Mouse (Mus musculus): ENCODE results near the gene 4933427I04Rik. TPM values are rescaled to one million over a fixed set of nuclear protein-coding genes. Genes with fewer than 3 reads are reported as not detected.

The 4933427I04Rik gene
- total RNA-seq, 2 experiments from 2014 or later = not detected

Other genes with a start within 250 kb of the 4933427I04Rik start
- 177 and 188 TPM in 2 replicates for gene Macf1, start 175.3 kb upstream of the 4933427I04Rik start, total RNA-seq (2015; ENCODE audit: low replicate concordance)
- 182 and 227 TPM in 2 replicates for gene Macf1, start 175.3 kb upstream of the 4933427I04Rik start, total RNA-seq (2017; ENCODE audit: low replicate concordance)
- 42.2 and 111 TPM in 2 replicates for gene Ndufs5, start 141.5 kb upstream of the 4933427I04Rik start, total RNA-seq (2015; ENCODE audit: low replicate concordance)
- gene Ndufs5, start 141.5 kb upstream of the 4933427I04Rik start, total RNA-seq (2017; ENCODE audit: low replicate concordance) = 30.5 TPM in 1 of 2 replicates, not detected in the other
- 25.6 and 27.7 TPM in 2 replicates for gene Akirin1, start 109.3 kb upstream of the 4933427I04Rik start, total RNA-seq (2015; ENCODE audit: low replicate concordance)
- 5.9 and 20.9 TPM in 2 replicates for gene Akirin1, start 109.3 kb upstream of the 4933427I04Rik start, total RNA-seq (2017; ENCODE audit: low replicate concordance)
- not detected in 2 replicates for gene Rhbdl2, start 71.8 kb upstream of the 4933427I04Rik start, total RNA-seq (2015; ENCODE audit: low replicate concordance)
- gene Rhbdl2, start 71.8 kb upstream of the 4933427I04Rik start, total RNA-seq (2017; ENCODE audit: low replicate concordance) = not detected in 2 replicates
- gene Mycbp, start 45.2 kb downstream of the 4933427I04Rik start, total RNA-seq (2015; ENCODE audit: low replicate concordance) = 14.4 and 43.6 TPM in 2 replicates
- gene Mycbp, start 45.2 kb downstream of the 4933427I04Rik start, total RNA-seq (2017; ENCODE audit: low replicate concordance) = 12.1 and 52.7 TPM in 2 replicates
- gene Rragc, start 57.8 kb downstream of the 4933427I04Rik start, total RNA-seq (2015; ENCODE audit: low replicate concordance) = 7.5 and 16.2 TPM in 2 replicates
- 12.3 and 43.4 TPM in 2 replicates for gene Rragc, start 57.8 kb downstream of the 4933427I04Rik start, total RNA-seq (2017; ENCODE audit: low replicate concordance)
- gene 4930535I16Rik, start 58.3 kb downstream of the 4933427I04Rik start, total RNA-seq (2015; ENCODE audit: low replicate concordance) = not detected in 2 replicates
- gene 4930535I16Rik, start 58.3 kb downstream of the 4933427I04Rik start, total RNA-seq (2017; ENCODE audit: low replicate concordance) = not detected in 2 replicates

Data from erythroid progenitor cell, adult 5-6 weeks (primary cell).